Mouse (Mus musculus): ENCODE results near the gene Scd2. TPM values are rescaled to one million over a fixed set of nuclear protein-coding genes. Genes with fewer than 3 reads are reported as not detected.
"Not testable (repeated sequence)": the region's sequence is repeated elsewhere in the genome, so short reads cannot be mapped to it uniquely, and the experiment has no call there.

The Scd2 gene
- polyA plus RNA-seq, 1 experiment from 2014 or later = 293 TPM

GRCm38 (mm10) chr19:44321201-44321600 lies 27.7 kb downstream of the Scd2 start:
- no peak overlapping the region for H3K4me3 ChIP-seq (ENCODE audit: low read depth, low read length)
- no peak overlapping the region for H3K9ac ChIP-seq (replicated peaks; ENCODE audit: low read depth, low read length)
- H3K4me1 ChIP-seq (ENCODE audit: control insufficient read depth, insufficient read depth, low read length) = no peaks in the 10 kb centered on the region
- no peak overlapping the region for H3K4me2 ChIP-seq (ENCODE audit: low read depth, low read length)
- 87% methylated on average over 4 of the region's 4 CpGs for WGBS
- H3K9me3 ChIP-seq (ENCODE audit: control insufficient read depth, low read length) = no peaks in the 10 kb centered on the region
- H3K36me3 ChIP-seq (ENCODE audit: control insufficient read depth, insufficient read depth, low read length) = no peaks in the 10 kb centered on the region
- H3K27ac ChIP-seq (ENCODE audit: low read depth, low read length) = no peak overlapping the region
- no peak for ATAC-seq (ENCODE audit: low read depth)
- H3K27me3 ChIP-seq (ENCODE audit: control insufficient read depth, insufficient read depth, low read length) = no peaks in the 10 kb centered on the region

GRCm38 (mm10) chr19:44321631-44322030 lies 28.2 kb downstream of the Scd2 start:
- Histone ChIP-seq H3K4me1 (ENCODE audit: control insufficient read depth, insufficient read depth, low read length) (no peaks in the 10 kb centered on the region), H3K27me3 (ENCODE audit: control insufficient read depth, insufficient read depth, low read length) (no peaks in the 10 kb centered on the region), H3K4me2 (ENCODE audit: low read depth, low read length) (no peak overlapping the region), H3K27ac (ENCODE audit: low read depth, low read length) (no peak overlapping the region), H3K9me3 (ENCODE audit: control insufficient read depth, low read length) (no peaks in the 10 kb centered on the region), H3K36me3 (ENCODE audit: control insufficient read depth, insufficient read depth, low read length) (no peaks in the 10 kb centered on the region), H3K9ac (replicated peaks; ENCODE audit: low read depth, low read length) (no peak overlapping the region), H3K4me3 (ENCODE audit: low read depth, low read length) (no peak overlapping the region)
- no peak for ATAC-seq (ENCODE audit: low read depth)
- WGBS = 90% methylated on average over 2 of the region's 2 CpGs

- H3K36me3 ChIP-seq (ENCODE audit: control insufficient read depth, insufficient read depth, low read length) = no peaks in the 10 kb centered on the region
- no peak overlapping the region for H3K9ac ChIP-seq (replicated peaks; ENCODE audit: low read depth, low read length)
- ATAC-seq (ENCODE audit: low read depth) = no peak
- H3K4me2 ChIP-seq (ENCODE audit: low read depth, low read length) = no peak overlapping the region
- H3K27ac ChIP-seq (ENCODE audit: low read depth, low read length) = no peak overlapping the region
- H3K9me3 ChIP-seq (ENCODE audit: control insufficient read depth, low read length) = no peaks in the 10 kb centered on the region
- H3K4me1 ChIP-seq (ENCODE audit: control insufficient read depth, insufficient read depth, low read length) = no peaks in the 10 kb centered on the region
- no peak overlapping the region for H3K4me3 ChIP-seq (ENCODE audit: low read depth, low read length)
- WGBS = 95% methylated on average over 2 of the region's 2 CpGs
- no peaks in the 10 kb centered on the region for H3K27me3 ChIP-seq (ENCODE audit: control insufficient read depth, insufficient read depth, low read length)
Observed at GRCm38 (mm10) chr19:44329566-44329965, 36.1 kb downstream of the Scd2 start.

GRCm38 (mm10) chr19:44331128-44331527 lies 37.7 kb downstream of the Scd2 start:
- not testable (repeated sequence) for H3K9me3 ChIP-seq (ENCODE audit: control insufficient read depth, low read length); H3K4me2 ChIP-seq (ENCODE audit: low read depth, low read length); H3K4me1 ChIP-seq (ENCODE audit: control insufficient read depth, insufficient read depth, low read length); H3K27ac ChIP-seq (ENCODE audit: low read depth, low read length); H3K4me3 ChIP-seq (ENCODE audit: low read depth, low read length); H3K27me3 ChIP-seq (ENCODE audit: control insufficient read depth, insufficient read depth, low read length); H3K9ac ChIP-seq (replicated peaks; ENCODE audit: low read depth, low read length); H3K36me3 ChIP-seq (ENCODE audit: control insufficient read depth, insufficient read depth, low read length); ATAC-seq (ENCODE audit: low read depth)
- 100% methylated on average over 1 of the region's 1 CpGs for WGBS

- Histone ChIP-seq H3K27me3 (ENCODE audit: control insufficient read depth, insufficient read depth, low read length) (no peaks in the 10 kb centered on the region), H3K4me2 (ENCODE audit: low read depth, low read length) (no peak overlapping the region), H3K4me1 (ENCODE audit: control insufficient read depth, insufficient read depth, low read length) (no peaks in the 10 kb centered on the region), H3K27ac (ENCODE audit: low read depth, low read length) (no peak overlapping the region), H3K4me3 (ENCODE audit: low read depth, low read length) (no peak overlapping the region), H3K9me3 (ENCODE audit: control insufficient read depth, low read length) (no peaks in the 10 kb centered on the region), H3K36me3 (ENCODE audit: control insufficient read depth, insufficient read depth, low read length) (no peaks in the 10 kb centered on the region), H3K9ac (replicated peaks; ENCODE audit: low read depth, low read length) (no peak overlapping the region)
- no peak for ATAC-seq (ENCODE audit: low read depth)
- 84% methylated on average over 5 of the region's 5 CpGs for WGBS
Observed at GRCm38 (mm10) chr19:44331911-44332310, 38.4 kb downstream of the Scd2 start.

GRCm38 (mm10) chr19:44332326-44332725 lies 38.9 kb downstream of the Scd2 start:
- H3K27me3 ChIP-seq (ENCODE audit: control insufficient read depth, insufficient read depth, low read length) = no peaks in the 10 kb centered on the region
- WGBS = 78% methylated on average over 8 of the region's 8 CpGs
- no peak overlapping the region for H3K27ac ChIP-seq (ENCODE audit: low read depth, low read length)

GRCm38 (mm10) chr19:44332833-44333623 lies 39.6 kb downstream of the Scd2 start, which contains the start of gene Scd4:
TSS of gene Scd4 (plus strand) at chr19:44333092.
- Histone ChIP-seq H3K27ac (ENCODE audit: low read depth, low read length) (no peak within 1 kb of the TSS), H3K9me3 (ENCODE audit: control insufficient read depth, low read length) (no peaks in the 10 kb centered on the region), H3K27me3 (ENCODE audit: control insufficient read depth, insufficient read depth, low read length) (no peaks in the 10 kb centered on the region), H3K36me3 (ENCODE audit: control insufficient read depth, insufficient read depth, low read length) (no peaks in the 10 kb centered on the region), H3K4me1 (ENCODE audit: control insufficient read depth, insufficient read depth, low read length) (no peaks in the 10 kb centered on the region), H3K4me3 (ENCODE audit: low read depth, low read length) (no peak within 1 kb of the TSS), H3K9ac (replicated peaks; ENCODE audit: low read depth, low read length) (no peak within 1 kb of the TSS), H3K4me2 (ENCODE audit: low read depth, low read length) (no peak within 1 kb of the TSS)
- WGBS = 85% methylated on average over 10 of the region's 10 CpGs
- no peak for ATAC-seq (ENCODE audit: low read depth)

More at GRCm38 (mm10) chr19:44332326-44332725, 38.9 kb downstream of the Scd2 start:
- no peaks in the 10 kb centered on the region for H3K9me3 ChIP-seq (ENCODE audit: control insufficient read depth, low read length)
- H3K36me3 ChIP-seq (ENCODE audit: control insufficient read depth, insufficient read depth, low read length) = no peaks in the 10 kb centered on the region
- H3K4me1 ChIP-seq (ENCODE audit: control insufficient read depth, insufficient read depth, low read length) = no peaks in the 10 kb centered on the region
- no peak overlapping the region for H3K4me2 ChIP-seq (ENCODE audit: low read depth, low read length)
- H3K9ac ChIP-seq (replicated peaks; ENCODE audit: low read depth, low read length) = no peak overlapping the region
- ATAC-seq (ENCODE audit: low read depth) = no peak
- H3K4me3 ChIP-seq (ENCODE audit: low read depth, low read length) = no peak overlapping the region

GRCm38 (mm10) chr19:44333991-44334390 lies 40.5 kb downstream of the Scd2 start:
- no peak for ATAC-seq (ENCODE audit: low read depth)
- Histone ChIP-seq H3K9ac (replicated peaks; ENCODE audit: low read depth, low read length) (no peak overlapping the region), H3K9me3 (ENCODE audit: control insufficient read depth, low read length) (no peaks in the 10 kb centered on the region), H3K27ac (ENCODE audit: low read depth, low read length) (no peak overlapping the region), H3K4me1 (ENCODE audit: control insufficient read depth, insufficient read depth, low read length) (no peaks in the 10 kb centered on the region), H3K4me2 (ENCODE audit: low read depth, low read length) (no peak overlapping the region), H3K27me3 (ENCODE audit: control insufficient read depth, insufficient read depth, low read length) (no peaks in the 10 kb centered on the region), H3K4me3 (ENCODE audit: low read depth, low read length) (no peak overlapping the region), H3K36me3 (ENCODE audit: control insufficient read depth, insufficient read depth, low read length) (no peaks in the 10 kb centered on the region)
- 94% methylated on average over 9 of the region's 9 CpGs for WGBS

- 82% methylated on average over 6 of the region's 6 CpGs for WGBS
- H3K4me2 ChIP-seq (ENCODE audit: low read depth, low read length) = no peak overlapping the region
Observed at GRCm38 (mm10) chr19:44335876-44336662, 42.6 kb downstream of the Scd2 start.

More at GRCm38 (mm10) chr19:44335876-44336662, 42.6 kb downstream of the Scd2 start:
- Histone ChIP-seq H3K9ac (replicated peaks; ENCODE audit: low read depth, low read length) (no peak overlapping the region), H3K27me3 (ENCODE audit: control insufficient read depth, insufficient read depth, low read length) (no peaks in the 10 kb centered on the region), H3K27ac (ENCODE audit: low read depth, low read length) (no peak overlapping the region), H3K9me3 (ENCODE audit: control insufficient read depth, low read length) (no peaks in the 10 kb centered on the region), H3K36me3 (ENCODE audit: control insufficient read depth, insufficient read depth, low read length) (no peaks in the 10 kb centered on the region), H3K4me3 (ENCODE audit: low read depth, low read length) (no peak overlapping the region), H3K4me1 (ENCODE audit: control insufficient read depth, insufficient read depth, low read length) (no peaks in the 10 kb centered on the region)
- ATAC-seq (ENCODE audit: low read depth) = no peak

All from neural tube, embryonic 14.5 days (tissue).